Mouse (Mus musculus) v-Abl transformed pro-B cells (cell line): Measurements from ENCODE around the gene Batf.

ENCODE experiments used
- in situ Hi-C, 2 experiments: fragments of 400-800 bp; cut with MboI; formaldehyde crosslinking; loops; one replicate each; pipeline ENCODE4 v1.15.1; 2025; ENCODE audit not compliant: unreplicated experiment in 2 of 2

The Batf gene

GRCm38 (mm10) chr12:85686466-85687216 lies at the start of gene Batf:
TSS of gene Batf (plus strand) at chr12:85686669.
- in situ Hi-C loops: no loop called here

- in situ Hi-C loops: no loop called here
Observed at GRCm38 (mm10) chr12:85637932-85638331, 48.5 kb upstream of the Batf start.

GRCm38 (mm10) chr12:85638541-85639325 lies 47.7 kb upstream of the Batf start:
- in situ Hi-C loops: no loop called here

- in situ Hi-C loops: no loop called here
Observed at GRCm38 (mm10) chr12:85639326-85640008, 47.0 kb upstream of the Batf start.

GRCm38 (mm10) chr12:85640852-85641563 lies 45.5 kb upstream of the Batf start:
- in situ Hi-C loops: no loop called here

GRCm38 (mm10) chr12:85641564-85641931 lies 44.9 kb upstream of the Batf start:
- in situ Hi-C loops: no loop called here

GRCm38 (mm10) chr12:85643735-85644134 lies 42.7 kb upstream of the Batf start:
- in situ Hi-C loops: no loop called here

- in situ Hi-C loops: no loop called here
Observed at GRCm38 (mm10) chr12:85645664-85646063, 40.8 kb upstream of the Batf start.

- in situ Hi-C loops: no loop called here
Observed at GRCm38 (mm10) chr12:85647346-85647745, 39.1 kb upstream of the Batf start.

- in situ Hi-C loops: no loop called here
Observed at GRCm38 (mm10) chr12:85647955-85648354, 38.5 kb upstream of the Batf start.

GRCm38 (mm10) chr12:85659319-85659718 lies 27.1 kb upstream of the Batf start:
- in situ Hi-C loops: loop anchor here (5.0 to 10.0 kb wide), 4 partner anchors 147 to 317 kb away; no protein-coding TSS in a partner anchor

- in situ Hi-C loops: loop anchor here in 1 of 2 experiments (5.0 kb wide), 1 partner anchor 319 kb away; no protein-coding TSS in a partner anchor
Observed at GRCm38 (mm10) chr12:85660855-85661254, 25.6 kb upstream of the Batf start.

GRCm38 (mm10) chr12:85662232-85662631 lies 24.2 kb upstream of the Batf start:
- in situ Hi-C loops: loop anchor here in 1 of 2 experiments (5.0 kb wide), 1 partner anchor 320 kb away; no protein-coding TSS in a partner anchor

GRCm38 (mm10) chr12:85662896-85663295 lies 23.6 kb upstream of the Batf start:
- in situ Hi-C loops: loop anchor here in 1 of 2 experiments (5.0 kb wide), 1 partner anchor 321 kb away; no protein-coding TSS in a partner anchor

- in situ Hi-C loops: no loop called here
Observed at GRCm38 (mm10) chr12:85666112-85666511, 20.4 kb upstream of the Batf start.

GRCm38 (mm10) chr12:85667071-85667470 lies 19.4 kb upstream of the Batf start:
- in situ Hi-C loops: no loop called here

- in situ Hi-C loops: no loop called here
Observed at GRCm38 (mm10) chr12:85668696-85669095, 17.8 kb upstream of the Batf start.

GRCm38 (mm10) chr12:85670080-85670479 lies 16.4 kb upstream of the Batf start:
- in situ Hi-C loops: loop anchor here in 1 of 2 experiments (10.0 kb wide), 1 partner anchor 55 kb away; no protein-coding TSS in a partner anchor

- in situ Hi-C loops: loop anchor here in 1 of 2 experiments (10.0 kb wide), 1 partner anchor 51 kb away; no protein-coding TSS in a partner anchor
Observed at GRCm38 (mm10) chr12:85673914-85674313, 12.6 kb upstream of the Batf start.

- in situ Hi-C loops: loop anchor here (5.0 to 10.0 kb wide), 2 partner anchors 46 to 53 kb away; no protein-coding TSS in a partner anchor
Observed at GRCm38 (mm10) chr12:85679117-85679516, 7.4 kb upstream of the Batf start.
